Mouse (Mus musculus) erythroblast, embryonic 14.5 days (primary cell): ENCODE data around the gene Zranb1.

Experiments
- GATA1 ChIP-seq: IDR thresholded peaks from 2 replicates; pipeline ENCODE4 v1.6.1; 2012; ENCODE audit warnings: low read length, inconsistent platforms, mixed read lengths
- TAL1 ChIP-seq: IDR thresholded peaks from 3 replicates; pipeline ENCODE4 v1.6.1; 2012; ENCODE audit warnings: low read length, inconsistent platforms, mixed read lengths

DNA sequence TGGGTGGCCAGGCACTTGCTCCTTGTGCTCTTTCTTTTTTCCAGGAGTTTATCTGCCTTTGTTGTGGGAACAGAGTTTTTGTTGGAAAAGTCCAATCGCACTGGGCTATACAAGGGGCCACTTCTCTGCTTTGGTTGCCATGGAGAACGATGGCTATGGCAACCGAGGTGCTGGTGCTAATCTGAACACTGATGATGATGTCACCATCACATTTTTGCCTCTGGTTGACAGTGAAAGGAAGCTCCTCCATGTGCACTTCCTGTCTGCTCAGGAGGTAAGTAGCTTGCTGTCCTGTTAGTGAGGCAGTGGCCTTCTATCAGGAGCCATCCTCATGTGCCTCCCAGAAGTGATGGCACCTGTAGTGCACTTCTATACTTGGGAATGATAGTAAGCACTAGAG lies 51.7 kb downstream of the Zranb1 start:
- TF ChIP-seq TAL1 (no peak), GATA1 (no peak)
